Mouse (Mus musculus): ENCODE measurements around the gene Ckmt1.

GRCm38 (mm10) chr2:121403296-121403695, 45.8 kb downstream of the Ckmt1 start:
- no peak for TF ChIP-seq CTCF (IDR thresholded peaks at IDR 0.05; ENCODE audit: borderline replicate concordance, insufficient read depth, low read length)
- no peak for TF ChIP-seq POLR2A (IDR thresholded peaks at IDR 0.05; ENCODE audit: low read depth, low read length)

Measured in embryonic fibroblast, embryonic 13.5 days (primary cell).